Mouse (Mus musculus) hematopoietic multipotent progenitor cell, adult 10-12 weeks (in vitro differentiated cells): Measurements from ENCODE around the gene Twist1. TPM values are rescaled to one million over a fixed set of nuclear protein-coding genes. Genes with fewer than 3 reads are reported as not detected.

Source experiments
- polyA plus RNA-seq: library from polyadenylated mRNA; stranded (reverse); fragments of >175 nt; gene quantifications from 2 replicates; pipeline ENCODE4 v1.2.3, GENCODE M21; 2012; ENCODE audit warnings: low replicate concordance

The Twist1 gene
- polyA plus RNA-seq, result 0.26 and 0.42 TPM in 2 replicates

DNA sequence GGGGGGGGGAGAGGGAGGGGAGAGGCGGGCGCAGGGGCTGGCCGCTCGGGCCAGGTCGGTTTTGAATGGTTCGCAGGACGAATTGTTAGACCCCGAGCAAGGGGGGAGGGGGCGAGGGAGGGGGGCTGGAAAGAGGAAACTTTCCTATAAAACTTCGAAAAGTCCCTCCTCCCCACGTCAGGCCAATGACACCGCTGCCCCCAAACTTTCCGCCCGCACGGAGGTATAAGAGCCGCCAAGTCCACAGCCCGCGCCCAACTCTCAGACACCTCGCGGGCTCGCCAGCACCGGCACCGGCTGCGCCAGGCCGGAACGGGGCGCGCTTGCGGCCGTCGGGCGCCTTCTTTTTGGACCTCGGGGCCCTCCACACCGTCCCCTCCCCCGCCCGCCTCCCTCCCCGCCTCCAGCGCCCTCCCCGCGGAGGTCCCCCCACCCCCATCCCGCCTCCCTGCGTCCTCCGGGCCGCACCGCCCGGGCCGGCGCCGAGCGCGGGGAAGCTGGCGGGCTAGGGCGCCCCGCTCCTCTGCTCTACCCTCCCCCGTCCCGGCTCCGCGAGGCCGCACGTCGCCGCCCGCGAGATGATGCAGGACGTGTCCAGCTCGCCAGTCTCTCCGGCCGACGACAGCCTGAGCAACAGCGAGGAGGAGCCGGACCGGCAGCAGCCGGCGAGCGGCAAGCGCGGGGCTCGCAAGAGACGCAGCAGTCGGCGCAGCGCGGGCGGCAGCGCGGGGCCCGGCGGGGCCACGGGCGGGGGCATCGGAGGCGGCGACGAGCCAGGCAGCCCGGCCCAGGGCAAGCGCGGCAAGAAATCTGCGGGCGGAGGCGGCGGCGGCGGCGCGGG is at the start of gene Twist1:
TSS of gene Twist1 (plus strand) at position 272 of the 841 bp plus-strand sequence.

DNA sequence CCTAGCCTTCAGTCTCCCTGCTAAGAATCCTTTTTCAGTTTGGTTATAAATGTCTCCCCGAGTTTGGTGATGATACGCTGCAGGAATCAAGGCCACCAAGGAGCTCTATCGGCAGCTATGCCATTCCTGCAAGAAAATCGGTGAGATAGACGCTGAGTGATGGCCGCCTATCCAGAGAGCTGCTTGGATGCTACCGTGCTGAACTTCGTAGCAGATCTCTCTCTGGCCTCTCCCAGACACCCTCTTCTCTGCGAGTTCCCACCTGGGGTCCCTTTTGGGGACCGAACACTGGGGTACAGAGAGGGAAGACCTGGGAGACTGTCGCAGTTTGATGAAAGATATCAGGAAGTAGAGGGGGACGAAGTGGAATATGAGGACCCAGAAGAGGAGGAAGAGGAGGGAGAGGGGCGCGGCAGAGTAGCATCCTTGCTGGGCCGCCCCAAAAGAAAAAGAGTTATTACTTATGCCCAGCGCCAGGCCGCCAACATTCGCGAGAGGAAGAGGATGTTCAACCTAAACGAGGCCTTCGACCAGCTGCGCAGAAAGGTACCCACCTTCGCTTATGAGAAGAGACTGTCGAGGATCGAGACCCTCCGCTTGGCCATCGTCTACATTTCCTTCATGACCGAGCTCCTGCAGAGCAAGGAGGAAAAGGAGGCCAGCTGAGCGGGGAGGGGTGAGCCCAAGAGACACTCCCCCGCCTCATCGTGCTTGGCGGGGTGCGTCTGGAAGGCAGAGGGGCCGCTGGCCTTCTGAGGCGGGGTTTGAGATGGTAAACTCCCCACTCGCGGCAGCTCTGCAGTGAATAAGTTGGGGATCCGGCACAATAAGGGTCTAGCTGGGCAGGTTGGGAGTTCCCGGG is 28.9 kb upstream of the Twist1 start, which contains the start of gene Ferd3l:
TSS of gene Ferd3l (plus strand) at position 95 of the 862 bp plus-strand sequence.

Other genes starting within 250 kb of the Twist1 start
- not detected in 2 replicates for gene Ferd3l, start 29.2 kb upstream of the Twist1 start, polyA plus RNA-seq